Mouse (Mus musculus) liver, embryonic 11.5 days (tissue): Measurements from ENCODE around the gene Taf1c. TPM values are rescaled to one million over a fixed set of nuclear protein-coding genes. Genes with fewer than 3 reads are reported as not detected.

Experiments used
- polyA plus RNA-seq: library from polyadenylated mRNA; unstranded; fragments of >200 nt; fragmentation: Nextera tagmentation; extraction: Ambion mirVana; gene quantifications from 2 replicates; pipeline ENCODE4 v1.2.1, GENCODE M21; 2014

Gene Taf1c
- polyA plus RNA-seq, 1 experiment from 2014 or later, result 13.9 TPM

Other genes starting within 250 kb of the Taf1c start
- 13.7 and 15.0 TPM in 2 replicates for gene Mlycd, start 210.3 kb downstream of the Taf1c start, polyA plus RNA-seq
- 15.6 and 17.9 TPM in 2 replicates for gene Osgin1, start 171.1 kb downstream of the Taf1c start, polyA plus RNA-seq
- 0.95 and 1.1 TPM in 2 replicates for gene Necab2, start 158.5 kb downstream of the Taf1c start, polyA plus RNA-seq
- gene Slc38a8, start 103.5 kb downstream of the Taf1c start, polyA plus RNA-seq, result not detected in 2 replicates
- 68.6 and 73.0 TPM in 2 replicates for gene Mbtps1, start 46.5 kb downstream of the Taf1c start, polyA plus RNA-seq
- 40.4 and 42.2 TPM in 2 replicates for gene Hsdl1, start 30.0 kb downstream of the Taf1c start, polyA plus RNA-seq
- gene Dnaaf1, start 30.0 kb downstream of the Taf1c start, polyA plus RNA-seq, result 0.11 and 0.23 TPM in 2 replicates
- gene Adad2, start 7.5 kb upstream of the Taf1c start, polyA plus RNA-seq, result not detected in 2 replicates
- not detected in 2 replicates for gene Kcng4, start 30.5 kb upstream of the Taf1c start, polyA plus RNA-seq
- 0.22 and 0.36 TPM in 2 replicates for gene Wfdc1, start 61.1 kb upstream of the Taf1c start, polyA plus RNA-seq
- 0.40 and 0.51 TPM in 2 replicates for gene Atp2c2, start 94.8 kb upstream of the Taf1c start, polyA plus RNA-seq
- 9.5 and 10.3 TPM in 2 replicates for gene Tldc1, start 173.2 kb upstream of the Taf1c start, polyA plus RNA-seq
- 132 and 155 TPM in 2 replicates for gene Cotl1, start 235.3 kb upstream of the Taf1c start, polyA plus RNA-seq